Mouse (Mus musculus): ENCODE data around the gene Ucp1. TPM values are rescaled to one million over a fixed set of nuclear protein-coding genes. Genes with fewer than 3 reads are reported as not detected.
A peak's percentile ranks its signal among the peaks of the same experiment; 100 is the strongest.

Gene Ucp1
- total RNA-seq, 2 experiments from 2014 or later, result 1.1 to 108 TPM

DNA sequence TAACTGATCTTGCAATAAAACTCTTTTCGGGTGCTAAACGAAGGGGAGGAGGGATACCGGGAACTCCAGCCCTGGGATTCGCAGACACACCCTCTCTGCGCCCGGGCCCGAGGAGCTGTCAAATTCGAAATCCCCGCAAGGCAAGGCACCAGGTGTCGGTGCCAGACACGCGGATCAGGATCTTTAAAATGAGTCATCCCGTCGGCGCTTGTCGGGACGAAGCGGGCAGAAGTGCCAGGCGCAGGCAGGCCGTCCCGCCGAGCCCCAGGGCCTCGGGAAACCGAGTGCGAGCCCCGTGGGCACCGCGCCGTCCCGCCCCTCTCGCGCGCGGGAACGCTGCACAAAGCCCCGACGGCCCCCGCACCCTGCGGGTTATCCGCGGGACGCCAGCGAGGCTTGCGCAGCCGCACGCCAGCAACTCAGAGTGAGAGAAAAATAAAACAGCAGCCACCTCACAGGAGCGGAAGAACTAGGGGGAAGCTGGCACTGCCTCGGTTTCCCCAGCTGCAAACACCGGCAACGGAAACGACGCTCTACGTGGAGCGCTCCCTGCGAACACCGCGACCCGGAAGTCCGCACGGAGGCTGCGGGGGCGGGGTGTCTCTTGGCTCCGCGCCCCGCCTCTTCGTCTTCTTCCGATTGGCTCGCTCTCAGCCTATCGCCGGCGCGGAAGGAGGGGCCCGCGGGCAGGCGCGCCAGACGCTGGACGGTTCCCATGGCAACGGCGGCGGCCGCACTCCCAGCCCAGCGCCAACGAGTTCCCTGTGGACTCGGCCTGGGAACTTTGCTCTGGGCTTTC is 41.9 kb downstream of the Ucp1 start, which contains the start of gene Elmod2:
Gene Elmod2, minus strand, starts transcription at position 588 of the 799 bp plus-strand sequence.
- DNase-seq, result peak; percentile 96 to 98

DNA sequence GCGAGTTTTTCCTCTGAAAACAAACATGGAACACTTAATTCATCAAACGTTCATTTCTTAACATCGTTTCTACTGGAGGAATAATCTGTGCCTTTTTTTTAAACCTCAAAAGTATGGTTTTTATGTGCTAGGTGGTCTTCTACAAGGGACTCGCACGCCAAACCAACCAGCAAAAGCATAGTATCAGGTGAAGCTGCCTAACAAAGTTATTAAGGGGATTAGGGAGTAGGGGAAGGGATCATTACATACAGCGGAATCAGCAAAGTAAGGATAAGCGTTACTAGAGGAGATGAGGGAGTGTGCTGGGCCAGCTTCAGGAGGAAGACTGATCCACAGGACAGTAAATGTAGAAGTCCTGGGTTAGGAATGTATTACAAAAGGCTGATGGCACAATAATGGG is 42.7 kb downstream of the Ucp1 start:
- no peak for DNase-seq

DNA sequence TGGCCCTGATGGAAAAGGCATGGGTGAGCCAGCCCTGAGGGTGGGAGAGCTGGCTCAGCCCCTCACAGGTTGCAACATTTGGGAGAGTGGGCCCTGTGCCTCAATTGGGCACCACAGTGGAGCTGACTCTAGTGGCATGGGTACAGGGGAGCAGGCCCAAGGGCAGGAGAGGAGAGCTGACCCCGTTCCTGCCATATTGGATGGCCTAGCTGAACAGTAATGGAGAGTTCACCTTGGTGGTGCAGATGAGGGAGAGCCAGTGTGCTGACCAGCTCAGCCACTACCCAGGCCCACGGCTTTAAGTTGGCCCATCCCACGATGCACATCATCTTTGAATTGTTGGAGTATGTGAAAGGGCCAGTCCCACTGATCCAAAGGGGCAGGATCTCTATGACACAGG is 51.9 kb downstream of the Ucp1 start:
- DNase-seq, result no peak

DNA sequence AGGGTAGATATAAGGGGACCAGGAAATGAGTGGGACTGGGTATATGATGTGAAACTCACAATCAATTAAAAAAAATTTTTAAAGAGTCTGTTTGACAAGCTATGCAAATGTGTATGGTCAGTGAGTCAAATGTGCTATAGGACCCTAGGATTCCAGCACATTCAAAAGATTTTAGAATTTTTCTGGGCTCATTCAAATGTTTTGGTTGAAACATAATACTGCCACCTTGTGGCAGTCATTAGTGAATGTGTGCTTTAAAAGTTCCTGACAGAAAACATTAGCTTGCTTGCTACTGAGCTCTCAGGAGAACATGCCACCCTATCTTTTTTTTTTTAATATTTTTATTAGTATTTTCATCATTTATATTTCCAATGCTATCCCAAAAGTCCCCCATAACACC is 52.5 kb downstream of the Ucp1 start:
- DNase-seq, result peak in 1 of 2 experiments; percentile 12

Other genes with a start within 250 kb of the Ucp1 start
- 1 to 10 TPM; 3.0 to 4.0 TPM for gene Tbc1d9, start 125.0 kb upstream of the Ucp1 start, total RNA-seq (2021)
- not detected for gene Gm10645, start 124.2 kb upstream of the Ucp1 start, total RNA-seq (2021)
- gene Elmod2, start 42.1 kb downstream of the Ucp1 start, total RNA-seq (2021), result 1 to 10 TPM; 8.4 to 8.9 TPM
- gene Mgat4d, start 58.1 kb downstream of the Ucp1 start, total RNA-seq (2021), result not detected
- not detected for gene Clgn, start 99.5 kb downstream of the Ucp1 start, total RNA-seq (2021)
- gene Scoc, start 168.0 kb downstream of the Ucp1 start, total RNA-seq (2021), result 10 to 100 TPM; 53.3 to 56.3 TPM
- not detected for gene Olfr370, start 245.4 kb downstream of the Ucp1 start, total RNA-seq (2021)